Mouse (Mus musculus) liver, adult 2 months (tissue): ENCODE data around the gene Sec1. TPM values are rescaled to one million over a fixed set of nuclear protein-coding genes. Genes with fewer than 3 reads are reported as not detected.
A peak's percentile ranks its signal among the peaks of the same experiment; 100 is the strongest.

Source experiments
- DNase-seq: peaks from one replicate; pipeline ENCODE4 v3.0.0-alpha.2; 2011; ENCODE audit warnings: low read depth, low spot score; ENCODE audit errors: extremely low read depth
- H3K27ac ChIP-seq: fragments of 200-500 bp; replicated peaks from 2 replicates; pipeline ENCODE4 v1.5.1; 2012; ENCODE audit warnings: low read depth, mild to moderate bottlenecking, control low read depth, inconsistent platforms, low read length; ENCODE audit not compliant: insufficient read depth
- H3K27me3 ChIP-seq: fragments of 200-500 bp; 2 replicates; pipeline ENCODE4 v1.6.1; 2012; ENCODE audit warnings: mild to moderate bottlenecking, moderate library complexity, low read length, inconsistent platforms; ENCODE audit not compliant: control insufficient read depth, insufficient read depth
- H3K36me3 ChIP-seq: fragments of 200-500 bp; 2 replicates; pipeline ENCODE4 v1.6.1; 2012; ENCODE audit warnings: low read length, inconsistent platforms; ENCODE audit not compliant: control insufficient read depth, insufficient read depth
- H3K4me1 ChIP-seq: fragments of 200-500 bp; 2 replicates; pipeline ENCODE4 v1.6.1; 2011; ENCODE audit warnings: low read length; ENCODE audit not compliant: control insufficient read depth, insufficient read depth
- H3K4me3 ChIP-seq: fragments of 200-500 bp; 2 replicates; pipeline ENCODE4 v1.5.1; 2011; ENCODE audit warnings: low read depth, mild to moderate bottlenecking, control low read depth, low read length, moderate library complexity; ENCODE audit not compliant: insufficient read depth
- H3K79me2 ChIP-seq: fragments of 200-500 bp; 2 replicates; pipeline ENCODE4 v1.6.1; 2012; ENCODE audit warnings: inconsistent platforms, mild to moderate bottlenecking, low read length, moderate library complexity; ENCODE audit not compliant: control insufficient read depth, insufficient read depth
- H3K9ac ChIP-seq: fragments of 200-500 bp; 2 replicates; pipeline ENCODE4 v1.6.1; 2012; ENCODE audit warnings: low read depth, mild to moderate bottlenecking, control low read depth, inconsistent platforms, low read length
- CTCF ChIP-seq: fragments of 200-500 bp; IDR thresholded peaks from 2 replicates; pipeline ENCODE4 v1.5.1; 2011; ENCODE audit warnings: low read depth, low read length, control low read depth
- POLR2A ChIP-seq: fragments of 200-500 bp; IDR thresholded peaks from 2 replicates; pipeline ENCODE4 v1.6.1; 2011; ENCODE audit warnings: low read length, control low read depth; ENCODE audit not compliant: insufficient read depth; ENCODE audit errors: extremely low read depth
- WGBS: fragments of 180-500 bp; shearing (Covaris S2); methylation state at CpG from one replicate; pipeline ENCODE4 v1.1.7; 2018; 5-methylcytosine and 5-hydroxymethylcytosine counted together
- polyA plus RNA-seq: library from polyadenylated mRNA; depleted of rRNA; stranded (reverse); fragments of >200 nt; gene quantifications from 2 replicates; pipeline ENCODE4 v1.2.3, GENCODE M21; 2012
- total RNA-seq: library from RNA; depleted of rRNA; stranded (reverse); fragments of >200 nt; gene quantifications from 2 replicates; pipeline ENCODE4 v1.2.3, GENCODE M21; 2014

The Sec1 gene
- total and polyA plus RNA-seq, 2 experiments: not detected

DNA sequence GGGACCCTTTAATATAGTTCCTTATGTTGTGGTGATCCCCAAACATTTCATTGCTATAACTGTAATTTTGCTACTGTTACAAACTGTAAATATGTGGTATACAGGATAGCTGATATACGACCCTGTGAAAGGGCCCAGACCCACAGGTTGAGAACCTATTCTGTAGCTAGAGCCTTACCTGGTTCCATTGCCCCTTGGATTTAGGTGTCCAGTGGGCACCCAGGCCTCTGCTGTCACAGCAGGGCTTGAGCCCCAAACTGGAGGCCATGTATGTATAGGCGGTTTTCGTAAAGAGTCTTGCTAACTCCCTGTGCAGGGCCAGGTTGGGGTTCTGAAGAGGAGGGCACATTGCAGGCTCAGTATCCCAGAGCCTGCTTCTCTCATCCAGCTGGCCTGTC is 22.3 kb upstream of the Sec1 start:
- peaks cover 35% of the 10 kb centered on the region for H3K4me1 ChIP-seq

DNA sequence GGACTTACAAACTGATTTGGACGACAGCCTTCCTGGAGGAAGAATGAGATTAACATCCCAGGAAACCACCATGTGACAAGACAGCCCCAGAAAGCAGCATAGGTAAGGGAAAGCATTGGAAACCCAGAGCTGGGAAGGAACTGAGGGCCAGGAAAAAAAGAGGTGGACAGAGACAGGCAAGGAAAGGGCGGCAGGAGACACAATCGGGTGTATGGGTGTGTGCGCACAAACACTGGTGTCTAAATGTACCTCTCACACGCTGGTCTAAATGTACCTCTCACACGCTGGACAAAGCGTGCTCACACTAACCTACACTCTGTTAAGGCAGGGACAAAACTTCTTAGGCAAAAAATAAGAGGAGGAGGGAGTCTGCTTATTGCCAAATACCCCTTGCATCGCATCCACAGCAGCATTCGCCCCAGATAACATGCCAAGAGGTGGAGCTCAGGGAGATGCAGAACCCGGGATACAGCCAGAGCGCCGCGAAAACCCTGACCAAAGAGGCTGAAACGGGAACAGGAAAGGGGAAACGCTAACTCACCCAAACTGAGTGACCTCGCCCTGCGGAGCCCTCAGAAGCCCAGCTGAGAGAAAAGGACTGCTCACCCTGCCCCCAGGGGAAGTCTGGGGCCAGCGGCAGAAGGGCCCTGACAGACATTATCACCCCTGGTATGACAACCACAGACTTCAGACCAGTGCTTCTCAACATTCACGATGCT is 21.7 kb upstream of the Sec1 start:
- no peak for DNase-seq
- Histone ChIP-seq H3K27me3 (no peaks in the 10 kb centered on the region), H3K79me2 (peaks cover 5% of the 10 kb centered on the region; the same call in 1 of the 2 replicates), H3K27ac (peak overlapping the region; percentile 33), H3K36me3 (peaks cover 7% of the 10 kb centered on the region), H3K4me1 (peaks cover 34% of the 10 kb centered on the region), H3K4me3 (no peak overlapping the region; the same call in 1 of the 2 replicates), H3K9ac (no peak overlapping the region)
- 70% methylated on average over 19 of the region's 19 CpGs for WGBS
- TF ChIP-seq POLR2A: no peak
- no peak for TF ChIP-seq CTCF

More for the DNA sequence above, 22.3 kb upstream of the Sec1 start:
- 82% methylated on average over 3 of the region's 3 CpGs for WGBS
- peaks cover 7% of the 10 kb centered on the region for H3K36me3 ChIP-seq
- TF ChIP-seq CTCF (no peak), POLR2A (no peak)
- no peak overlapping the region for H3K4me3 ChIP-seq
- H3K27me3 ChIP-seq: no peaks in the 10 kb centered on the region
- no peak overlapping the region; the same call in 1 of the 2 replicates for H3K9ac ChIP-seq
- no peak for DNase-seq
- H3K27ac ChIP-seq: peak overlapping the region; percentile 35
- H3K79me2 ChIP-seq: peaks cover 5% of the 10 kb centered on the region; the same call in 1 of the 2 replicates

DNA sequence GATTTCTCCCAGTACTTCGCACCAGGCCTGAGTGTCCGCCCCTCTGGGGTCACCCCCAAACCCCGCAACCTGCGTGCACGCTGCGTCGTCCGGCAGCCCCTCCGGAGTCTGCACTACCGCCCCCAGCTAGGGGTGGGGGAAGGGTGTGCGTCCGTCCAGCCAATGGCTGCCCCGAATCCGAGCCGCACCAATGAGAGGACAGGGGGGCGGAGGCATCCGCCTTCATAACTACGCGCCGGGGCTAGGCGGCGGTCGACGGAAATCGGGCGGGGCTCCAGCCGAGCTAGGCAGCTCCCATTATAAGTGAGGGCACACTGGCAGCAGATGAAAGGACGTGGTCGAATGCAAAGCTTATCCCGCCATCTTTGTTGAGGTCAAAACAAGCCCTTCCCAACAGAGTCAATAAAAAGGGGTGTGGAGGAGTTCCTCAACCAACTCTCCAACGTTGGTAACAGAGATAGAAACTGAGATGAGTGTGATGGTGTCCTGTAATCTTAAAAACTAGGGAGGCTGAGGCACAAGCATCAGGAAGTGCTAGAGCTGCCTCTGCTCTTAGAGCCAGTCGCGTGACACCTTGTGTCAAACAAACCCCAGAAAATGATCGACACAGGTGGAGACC is 21.0 kb upstream of the Sec1 start, which contains the start of gene Rpl18:
TSS of gene Rpl18 (plus strand) at position 368 of the 619 bp plus-strand sequence.
- TF ChIP-seq CTCF: no peak
- peak; percentile 90 for TF ChIP-seq POLR2A
- H3K27me3 ChIP-seq: no peaks in the 10 kb centered on the region
- H3K27ac ChIP-seq: peak within 1 kb of the TSS; percentile 98
- peaks cover 5% of the 10 kb centered on the region; the same call in 1 of the 2 replicates for H3K79me2 ChIP-seq
- H3K36me3 ChIP-seq: peaks cover 7% of the 10 kb centered on the region
- DNase-seq: peak; percentile 92
- peak within 1 kb of the TSS; percentile 92 for H3K9ac ChIP-seq
- WGBS: 5% methylated on average over 34 of the region's 34 CpGs
- H3K4me3 ChIP-seq: peak within 1 kb of the TSS; percentile 93
- H3K4me1 ChIP-seq: peaks cover 34% of the 10 kb centered on the region

DNA sequence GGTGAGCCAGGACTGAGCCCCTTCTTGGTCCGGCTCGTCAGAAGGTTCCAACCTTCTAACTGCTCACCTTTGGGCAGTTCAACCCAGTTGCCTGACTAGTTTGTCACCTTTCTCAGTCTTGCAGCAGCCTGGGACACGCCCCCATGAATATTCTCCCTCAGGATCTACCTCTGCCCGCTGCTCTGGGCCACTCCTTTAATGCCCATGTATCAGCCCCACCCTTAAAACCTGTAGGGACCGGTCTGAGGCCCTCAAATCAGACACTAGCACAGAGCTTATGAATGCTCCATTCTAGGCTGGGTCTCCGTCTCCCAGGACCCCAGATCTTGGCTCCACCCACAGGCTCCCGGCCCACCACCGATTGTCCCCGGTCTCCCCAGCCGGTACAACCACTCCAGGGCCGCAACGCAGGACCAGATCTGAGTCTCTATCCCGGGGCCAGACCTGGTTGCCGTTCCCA is 20.5 kb upstream of the Sec1 start:
- peaks cover 5% of the 10 kb centered on the region; the same call in 1 of the 2 replicates for H3K79me2 ChIP-seq
- 3% methylated on average over 14 of the region's 14 CpGs for WGBS
- H3K4me1 ChIP-seq: peaks cover 35% of the 10 kb centered on the region

DNA sequence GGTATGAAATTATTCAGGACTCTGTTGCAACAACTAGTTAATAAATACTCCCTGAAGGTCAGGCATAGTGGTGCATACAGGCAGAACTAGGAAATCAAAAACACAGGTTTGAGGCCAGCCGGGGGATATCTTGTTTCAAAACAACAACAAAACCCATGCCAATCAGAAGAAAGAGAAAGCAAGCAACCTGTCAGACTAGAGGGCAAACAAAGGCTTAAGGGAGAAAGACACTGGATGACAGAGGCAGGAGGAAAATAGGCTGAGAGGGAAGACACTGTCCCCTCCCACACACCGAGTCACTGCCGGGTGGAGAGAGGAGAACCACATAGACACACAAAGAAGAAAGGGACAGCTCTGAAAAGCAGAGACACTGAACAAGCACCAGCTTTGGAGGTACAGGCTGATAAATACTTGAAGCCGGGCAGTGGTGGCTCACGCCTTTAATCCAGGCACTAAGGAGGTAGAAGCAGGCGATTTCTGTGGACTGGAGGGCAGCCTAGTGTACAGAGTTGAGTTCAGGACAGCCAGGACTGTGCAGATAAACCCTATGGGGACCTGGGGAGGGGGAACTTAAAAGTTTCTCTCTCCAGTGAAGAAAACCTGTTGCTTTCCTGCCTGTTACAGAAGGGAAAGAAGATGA is 19.8 kb upstream of the Sec1 start:
- no peaks in the 10 kb centered on the region for H3K27me3 ChIP-seq
- H3K36me3 ChIP-seq: peaks cover 5% of the 10 kb centered on the region; the same call in 1 of the 2 replicates
- peak overlapping the region; percentile 98 for H3K27ac ChIP-seq
- TF ChIP-seq POLR2A (0 out of 2 replicates have a peak, but pooled peaks have one; percentile 11), CTCF (no peak)
- peaks cover 5% of the 10 kb centered on the region; the same call in 1 of the 2 replicates for H3K79me2 ChIP-seq
- H3K4me1 ChIP-seq: peaks cover 37% of the 10 kb centered on the region
- H3K9ac ChIP-seq: peak overlapping the region; percentile 92
- peak; percentile 96 for DNase-seq
- peak overlapping the region; percentile 93 for H3K4me3 ChIP-seq
- WGBS: 27% methylated on average over 6 of the region's 6 CpGs

More for the DNA sequence above, 20.5 kb upstream of the Sec1 start:
- TF ChIP-seq POLR2A (no peak), CTCF (no peak)
- Histone ChIP-seq H3K27ac (peak overlapping the region; percentile 98), H3K4me3 (peak overlapping the region; percentile 93), H3K27me3 (no peaks in the 10 kb centered on the region), H3K36me3 (peaks cover 6% of the 10 kb centered on the region), H3K9ac (peak overlapping the region; percentile 92)
- DNase-seq: peak; percentile 76
